Mouse (Mus musculus) megakaryocyte, embryonic 14.5 days (primary cell): ENCODE results near the gene Dnah2.

Source experiments
- FLI1 ChIP-seq: IDR thresholded peaks from 2 replicates; pipeline ENCODE4 v1.6.1; 2012; ENCODE audit warnings: low read length, inconsistent platforms, mixed read lengths
- GATA1 ChIP-seq: IDR thresholded peaks from 3 replicates; pipeline ENCODE4 v1.6.1; 2012; ENCODE audit warnings: mixed read lengths, low read length, inconsistent platforms, borderline replicate concordance

GRCm38 (mm10) chr11:69501555-69501954 is 47.4 kb downstream of the Dnah2 start:
- TF ChIP-seq GATA1 (no peak), FLI1 (no peak)
